Mouse (Mus musculus) right cerebral cortex, adult 2 months (tissue): ENCODE data around the gene Phactr4.

Experiments
- DNase-seq, 2 experiments: peaks; one replicate each; pipeline ENCODE4 v3.0.0; 2021 to 2022; ENCODE audit warnings: low spot score in 2 of 2

Gene Phactr4

DNA sequence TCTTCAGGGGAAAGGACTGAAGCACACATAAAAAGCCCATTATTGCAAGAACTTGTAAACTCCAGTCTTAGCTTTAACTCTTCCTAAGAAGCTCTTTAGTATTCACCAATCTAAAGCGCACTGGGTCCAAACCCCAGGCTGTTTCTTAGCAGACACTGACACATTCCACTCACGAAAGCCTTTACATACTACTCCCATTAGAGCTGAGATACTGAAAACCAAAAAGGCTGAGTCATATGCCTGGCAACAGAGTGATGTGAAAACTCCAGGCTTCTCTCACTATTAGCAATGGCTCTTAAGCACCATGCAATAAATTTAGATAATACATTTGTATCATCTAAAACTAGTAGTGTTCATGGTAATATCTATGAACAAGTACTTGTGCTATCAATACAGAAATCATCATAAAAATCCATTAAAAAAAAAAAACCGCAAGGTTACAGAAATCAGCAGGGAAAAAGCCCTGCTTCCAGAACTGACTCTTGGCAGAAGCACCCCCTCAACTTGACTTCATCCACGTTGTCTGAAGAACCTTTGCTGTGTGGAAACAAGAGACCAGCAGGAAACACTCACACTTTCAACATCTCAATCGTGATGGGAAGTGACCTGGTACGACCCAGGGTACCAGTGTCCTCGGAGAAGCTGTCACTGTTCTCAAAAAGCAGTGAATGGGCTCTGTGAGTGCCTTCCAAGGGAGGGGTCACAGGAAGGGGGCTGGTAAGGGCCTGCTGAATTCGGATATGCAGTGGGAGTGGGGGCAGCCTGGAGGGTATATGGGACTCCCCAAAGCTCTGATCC, 52.1 kb downstream of the Phactr4 start:
- no peak for DNase-seq

DNA sequence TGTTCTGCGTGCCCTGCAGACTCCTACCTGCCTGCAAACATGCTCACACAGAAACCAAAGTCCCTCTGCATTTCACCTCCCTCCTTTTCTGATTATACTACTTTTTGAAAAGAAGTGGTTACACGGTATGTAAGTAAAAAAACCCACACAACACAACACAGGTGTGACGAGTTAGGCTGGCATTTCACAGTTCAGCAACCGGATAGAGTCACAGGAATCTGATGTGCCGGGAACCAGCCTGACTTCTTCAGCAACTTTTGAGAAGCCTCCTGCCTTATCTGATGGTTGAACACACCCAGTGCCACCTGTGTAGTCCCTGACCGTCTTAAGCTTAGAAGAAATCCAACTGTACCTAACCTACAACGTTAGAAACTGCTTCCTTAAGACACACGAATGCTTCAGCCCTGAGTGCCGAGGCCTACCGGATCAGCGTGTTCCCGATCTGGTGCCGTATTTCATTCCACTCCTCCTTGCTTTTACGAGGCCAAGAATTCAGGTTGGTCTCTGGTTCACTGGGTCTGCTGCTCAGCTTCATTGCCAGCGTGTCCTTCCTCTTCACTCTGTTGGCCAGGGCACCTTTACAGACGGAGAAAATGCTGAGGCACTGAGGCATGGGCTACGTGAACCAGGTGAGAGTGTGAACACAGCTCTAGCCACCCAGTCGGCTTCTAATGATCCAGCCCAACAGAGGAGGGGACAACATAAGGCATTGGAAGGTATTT, 54.6 kb downstream of the Phactr4 start:
- DNase-seq: no peak

DNA sequence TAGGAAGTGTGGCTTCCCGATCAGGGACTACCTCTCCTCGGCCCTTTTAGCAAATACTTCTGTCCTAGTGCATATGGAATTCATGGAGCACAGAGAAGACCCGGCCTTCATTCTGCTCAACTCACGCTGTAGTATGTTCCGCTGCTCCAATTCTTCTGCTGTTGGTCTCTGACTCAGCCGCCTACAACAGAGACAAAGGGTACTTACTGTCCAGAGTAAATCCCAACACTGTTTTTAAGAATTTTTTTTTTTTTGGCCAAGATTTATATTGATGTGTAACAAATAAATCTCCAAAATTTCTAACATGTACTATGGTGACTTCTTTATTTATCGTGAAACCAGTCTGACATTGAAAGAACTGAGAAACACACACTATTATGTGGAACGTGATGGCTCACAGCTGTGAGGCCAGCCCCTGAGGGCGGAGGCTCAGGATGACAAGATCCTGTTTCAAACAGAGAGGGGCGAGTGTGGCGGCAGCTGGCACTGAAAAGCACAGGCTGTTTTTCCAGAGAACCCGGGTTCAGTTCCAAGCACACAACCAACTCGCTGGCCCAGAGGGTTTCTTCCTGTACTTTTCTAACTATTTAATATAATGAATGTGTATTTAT, 56.7 kb downstream of the Phactr4 start:
- DNase-seq: no peak

DNA sequence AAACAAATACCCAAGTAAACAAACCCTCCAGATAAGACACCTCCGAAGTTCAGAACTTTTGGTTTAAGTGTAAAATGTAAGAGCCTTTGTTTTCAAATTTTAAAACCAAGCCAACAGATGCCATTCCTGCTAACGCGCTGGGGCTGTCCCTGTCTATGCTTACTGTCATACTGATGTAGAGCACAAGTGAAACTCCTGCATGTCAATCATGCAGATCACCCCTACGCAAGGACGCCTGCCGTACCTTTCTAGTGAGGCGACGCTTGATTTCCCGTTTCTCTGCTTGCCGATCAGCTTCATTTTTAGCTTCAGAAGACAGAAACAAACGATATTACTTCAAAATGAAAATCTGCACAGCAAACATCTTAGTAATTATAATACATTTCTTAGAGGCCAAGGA, 58.8 kb downstream of the Phactr4 start:
- DNase-seq: no peak

DNA sequence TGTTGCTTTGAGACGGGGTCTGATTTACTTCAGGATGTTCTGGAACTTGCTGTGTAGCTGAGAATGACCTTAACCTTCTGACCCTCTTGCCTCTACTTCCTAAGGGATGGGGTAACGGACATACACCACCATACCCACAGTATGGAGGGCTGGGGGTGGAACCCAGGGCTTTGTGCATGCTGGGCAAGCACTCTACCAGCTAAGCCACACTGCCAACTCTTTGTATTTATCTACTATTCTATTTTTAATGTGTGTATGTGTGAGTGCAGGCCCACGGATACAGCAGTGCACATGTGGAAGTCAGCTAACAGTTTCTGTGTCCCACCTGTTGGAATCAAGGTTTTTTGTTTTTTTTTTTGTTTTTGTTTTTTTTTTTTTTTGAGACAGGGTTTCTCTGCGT, 62.8 kb downstream of the Phactr4 start:
- DNase-seq: no peak

DNA sequence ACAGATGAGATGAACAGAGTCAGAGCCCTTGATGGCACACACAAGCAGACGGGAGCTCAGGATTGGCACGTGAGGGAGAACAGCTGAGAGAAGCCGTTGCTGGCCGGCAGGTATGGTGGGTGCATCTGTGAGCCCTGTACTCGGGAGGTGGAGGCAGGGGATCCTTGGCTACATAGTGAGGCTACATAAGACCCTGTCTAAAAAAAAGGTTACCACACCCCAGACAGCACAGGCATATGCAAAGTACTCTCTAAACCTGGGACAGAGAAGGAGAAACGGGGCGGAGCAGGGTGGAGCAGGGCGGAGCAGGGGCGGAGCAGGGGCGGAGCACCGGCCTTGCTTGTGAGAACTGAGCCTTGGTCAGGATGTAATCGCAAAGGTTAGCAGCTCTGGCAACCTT, 66.1 kb downstream of the Phactr4 start:
- peak; percentile 15 to 18 for DNase-seq

DNA sequence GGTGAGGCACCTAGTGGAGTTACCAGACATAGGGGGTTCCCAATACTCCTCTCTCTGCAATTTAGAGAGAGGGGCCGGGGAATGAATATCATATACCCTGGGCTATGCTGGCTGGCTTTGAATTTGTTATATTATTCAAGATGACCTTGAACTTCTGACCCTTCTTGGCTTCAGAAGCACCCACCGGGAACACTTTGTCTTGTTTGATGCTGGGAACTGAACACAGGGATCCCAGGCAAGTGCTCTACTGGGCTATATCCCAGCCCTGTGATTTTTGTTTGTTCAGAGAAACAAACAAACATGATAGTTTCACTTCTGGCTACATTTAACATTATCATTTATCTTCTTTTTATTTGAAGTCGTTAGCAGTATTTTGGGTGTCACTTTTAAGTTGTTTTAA, 66.9 kb downstream of the Phactr4 start:
- DNase-seq: no peak

DNA sequence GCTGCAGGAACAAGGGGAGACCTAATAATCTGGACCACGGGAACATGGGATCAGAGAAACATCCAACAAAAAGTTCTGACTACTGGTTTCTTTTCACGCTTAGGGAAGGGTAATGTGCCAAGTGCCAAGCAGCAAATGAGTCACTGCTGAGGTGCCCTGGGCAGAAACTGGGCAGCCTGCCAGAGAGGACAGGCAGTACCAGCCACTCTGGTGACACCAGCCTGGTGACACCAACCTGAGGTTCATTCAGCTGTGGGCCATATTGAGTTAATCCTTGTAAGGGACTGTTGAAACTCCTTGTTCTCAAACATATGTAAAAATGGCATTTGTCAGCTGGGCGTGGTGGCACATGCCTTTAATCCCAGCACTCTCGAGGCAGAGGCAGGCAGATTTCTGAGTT, 67.7 kb downstream of the Phactr4 start:
- DNase-seq: no peak

DNA sequence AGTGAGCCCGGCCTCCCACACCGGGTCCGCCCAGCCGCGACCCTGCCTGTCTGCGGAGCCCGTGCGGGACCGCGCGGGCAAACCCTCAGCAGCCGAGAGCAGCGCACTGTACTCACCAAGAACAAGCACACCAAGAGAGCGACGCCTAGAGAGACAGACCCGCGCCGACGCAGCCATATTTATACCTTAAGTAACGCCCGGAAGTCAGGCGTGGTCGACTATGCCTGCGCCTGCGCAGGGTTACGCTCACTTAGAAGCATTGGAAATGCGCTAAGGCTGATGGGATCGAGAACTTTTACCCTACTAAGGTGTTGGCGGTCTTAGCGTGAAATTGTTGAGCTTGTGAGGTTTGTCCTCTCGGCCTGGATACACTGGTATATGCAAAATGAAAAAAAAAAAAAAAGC, 68.8 kb downstream of the Phactr4 start, which contains the start of gene Rcc1:
Gene Rcc1 (minus strand): TSS at position 125 of the 405 bp plus-strand sequence.
- peak; percentile 89 to 93 for DNase-seq

DNA sequence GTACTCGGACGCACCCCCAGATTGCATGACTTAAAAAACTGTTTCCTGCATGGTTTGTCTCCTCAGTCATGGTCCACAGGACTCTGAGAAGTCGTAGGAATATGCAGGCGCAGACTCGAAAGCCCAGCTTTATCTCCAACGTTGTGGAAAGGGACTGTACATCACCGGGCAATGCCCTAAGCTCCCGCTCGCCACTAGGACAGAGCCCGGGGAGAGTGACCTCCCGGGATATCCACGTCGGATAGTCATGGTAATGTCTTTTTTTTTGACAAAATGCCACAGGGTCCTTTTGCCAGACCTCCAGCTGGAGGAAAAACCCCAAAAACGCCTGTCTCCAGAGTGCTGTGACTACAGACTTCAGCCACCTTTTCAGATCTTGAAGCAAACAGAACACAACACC, 69.5 kb downstream of the Phactr4 start:
- DNase-seq: peak; percentile 15 to 22

DNA sequence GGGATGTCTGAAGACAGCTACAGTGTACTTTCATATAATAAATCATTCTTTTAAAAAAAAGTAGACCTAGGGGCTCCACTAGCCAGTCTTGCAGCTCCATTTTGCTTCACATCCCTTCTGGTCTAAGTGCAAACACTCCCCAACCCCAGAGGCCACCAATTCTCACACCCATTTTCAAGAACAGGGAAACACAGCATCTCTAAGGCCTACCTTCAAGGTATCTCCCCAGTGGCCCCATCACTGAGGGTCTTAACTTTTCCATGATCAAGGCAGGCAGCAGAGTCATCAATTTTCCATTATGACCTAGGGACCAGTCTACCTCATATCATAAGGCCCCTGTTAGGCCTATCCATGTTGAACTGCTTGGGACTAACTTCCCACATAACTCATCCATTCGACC, 70.9 kb downstream of the Phactr4 start:
- DNase-seq: no peak

DNA sequence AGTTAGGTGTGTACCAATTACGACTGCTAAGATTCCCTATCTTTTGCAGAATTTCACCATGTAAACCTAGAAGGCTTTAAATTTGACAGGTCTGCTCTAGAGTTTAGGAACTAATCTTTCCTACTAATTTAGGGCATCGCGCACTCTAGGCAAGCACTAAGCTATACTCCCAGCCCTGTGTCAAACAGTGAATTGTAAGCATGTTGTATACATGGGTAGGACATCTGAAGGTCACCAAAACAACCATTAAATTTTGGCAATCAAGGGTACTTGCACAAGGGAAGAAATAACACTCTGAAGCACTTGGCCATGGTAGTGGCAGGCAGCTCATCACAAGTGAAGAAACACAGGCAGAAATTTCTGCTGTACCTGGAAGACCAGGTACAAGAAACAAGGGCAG, 71.4 kb downstream of the Phactr4 start:
- no peak for DNase-seq

DNA sequence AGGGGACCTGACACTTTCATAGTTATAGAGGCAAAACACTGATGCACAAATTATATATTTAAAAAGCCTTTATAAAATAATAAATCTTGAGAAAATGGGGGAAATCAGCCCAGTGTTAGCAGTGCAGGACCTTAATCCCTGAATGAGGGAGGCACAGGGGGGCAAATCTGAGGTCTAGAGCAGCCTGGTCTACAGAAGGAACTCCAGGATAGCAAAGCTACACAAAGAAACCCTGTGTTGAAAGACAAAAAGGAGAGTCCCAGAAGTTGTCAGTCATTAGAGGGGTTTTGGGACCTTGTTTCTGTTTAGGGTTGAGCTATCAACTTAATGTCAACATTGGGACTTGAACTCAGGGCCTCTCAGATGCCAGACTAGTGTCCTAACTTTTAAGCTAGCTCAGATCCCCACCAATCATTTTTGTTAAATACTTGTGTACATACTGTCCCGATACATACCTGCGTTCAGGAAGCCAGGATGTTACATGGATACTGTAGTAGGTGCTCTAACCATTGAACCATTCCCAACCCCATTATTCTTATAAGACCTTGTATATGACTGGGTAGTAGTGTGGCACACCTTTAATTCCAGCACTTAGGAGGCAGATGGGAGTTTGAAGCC, 72.1 kb downstream of the Phactr4 start:
- no peak for DNase-seq

DNA sequence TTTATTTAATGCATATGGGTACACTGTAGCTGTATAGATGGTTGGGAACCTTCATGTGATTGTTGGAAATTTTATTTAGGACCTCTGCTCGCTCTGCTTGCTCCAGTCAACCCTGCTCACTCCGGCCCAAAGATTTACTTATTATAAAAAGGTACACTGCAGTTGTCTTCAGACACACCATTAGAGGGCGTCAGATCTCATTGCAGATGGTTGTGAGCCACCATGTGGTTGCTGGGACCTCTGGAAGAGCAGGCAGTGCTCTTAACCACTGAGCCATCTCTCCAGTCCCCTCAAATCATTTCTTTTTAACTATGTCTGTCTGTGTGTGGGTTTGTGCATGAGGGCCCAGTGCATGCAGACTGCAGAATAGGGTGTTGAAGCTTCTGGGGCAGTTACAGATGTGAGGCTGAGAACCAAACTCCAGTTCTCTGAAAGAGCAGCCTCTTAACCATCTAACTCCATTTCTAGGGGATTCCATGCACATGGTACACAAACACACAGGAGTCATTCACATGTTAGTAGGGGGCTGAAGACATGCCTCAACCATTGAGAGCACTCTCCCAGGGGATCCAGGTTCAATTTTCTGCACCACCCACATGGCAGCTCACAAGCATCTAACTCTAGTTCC, 72.7 kb downstream of the Phactr4 start:
- DNase-seq: no peak

DNA sequence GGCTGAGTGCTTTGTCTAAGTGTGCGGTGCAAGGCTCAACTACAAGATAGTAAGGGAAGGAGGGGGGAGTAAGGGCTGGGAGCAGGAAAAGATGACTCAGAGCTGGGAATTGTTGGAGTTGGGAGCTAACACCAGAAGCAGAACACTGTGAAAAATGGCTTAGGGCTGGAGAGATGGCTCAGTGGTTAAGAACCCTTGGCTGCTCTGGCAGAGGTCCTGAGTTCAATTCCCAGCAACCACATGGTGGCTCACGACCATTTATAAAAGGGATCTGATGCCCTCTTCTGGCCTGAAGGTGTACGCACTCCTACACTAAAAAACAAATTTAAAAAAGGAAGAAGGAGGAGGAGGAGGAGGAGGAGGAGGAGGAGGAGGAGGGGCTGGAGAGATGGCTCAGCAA, 75.6 kb downstream of the Phactr4 start:
- DNase-seq: no peak

DNA sequence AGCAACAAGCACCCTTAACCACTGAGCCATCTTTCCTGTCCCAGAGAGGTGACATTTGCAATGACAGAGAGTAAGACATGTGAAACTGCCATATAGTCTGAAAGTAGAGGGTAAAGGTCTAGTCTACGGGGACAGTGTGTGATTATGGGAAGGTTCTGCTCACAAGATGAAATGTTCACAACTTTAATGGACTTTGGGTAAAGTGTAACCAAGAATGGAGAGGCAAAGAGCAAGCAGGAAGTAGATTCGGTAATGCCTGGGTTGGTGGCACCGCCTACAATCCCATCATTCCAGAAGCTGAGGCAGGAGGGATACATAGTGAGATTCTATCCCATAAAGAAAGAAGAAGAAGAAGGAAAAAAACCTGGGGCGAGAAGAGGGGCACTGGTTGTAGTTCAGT, 76.0 kb downstream of the Phactr4 start:
- no peak for DNase-seq

DNA sequence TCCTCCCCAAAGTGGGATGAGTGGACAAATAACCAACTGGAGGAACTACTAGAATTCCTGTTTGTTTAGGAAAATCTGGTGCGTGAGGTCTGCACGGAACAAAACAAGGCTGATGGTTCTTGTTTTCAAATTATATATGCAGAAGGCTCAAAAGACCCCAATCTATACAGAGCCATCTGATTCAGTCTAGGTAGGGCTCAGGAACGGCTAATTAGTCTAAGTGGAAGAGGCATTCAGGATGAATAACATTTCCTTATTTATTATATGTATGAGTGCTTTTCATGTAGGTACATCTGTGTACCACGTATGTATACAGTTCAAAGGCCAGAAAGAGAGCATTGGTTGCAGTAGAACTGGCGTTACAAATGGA, 76.5 kb downstream of the Phactr4 start:
- DNase-seq: no peak

DNA sequence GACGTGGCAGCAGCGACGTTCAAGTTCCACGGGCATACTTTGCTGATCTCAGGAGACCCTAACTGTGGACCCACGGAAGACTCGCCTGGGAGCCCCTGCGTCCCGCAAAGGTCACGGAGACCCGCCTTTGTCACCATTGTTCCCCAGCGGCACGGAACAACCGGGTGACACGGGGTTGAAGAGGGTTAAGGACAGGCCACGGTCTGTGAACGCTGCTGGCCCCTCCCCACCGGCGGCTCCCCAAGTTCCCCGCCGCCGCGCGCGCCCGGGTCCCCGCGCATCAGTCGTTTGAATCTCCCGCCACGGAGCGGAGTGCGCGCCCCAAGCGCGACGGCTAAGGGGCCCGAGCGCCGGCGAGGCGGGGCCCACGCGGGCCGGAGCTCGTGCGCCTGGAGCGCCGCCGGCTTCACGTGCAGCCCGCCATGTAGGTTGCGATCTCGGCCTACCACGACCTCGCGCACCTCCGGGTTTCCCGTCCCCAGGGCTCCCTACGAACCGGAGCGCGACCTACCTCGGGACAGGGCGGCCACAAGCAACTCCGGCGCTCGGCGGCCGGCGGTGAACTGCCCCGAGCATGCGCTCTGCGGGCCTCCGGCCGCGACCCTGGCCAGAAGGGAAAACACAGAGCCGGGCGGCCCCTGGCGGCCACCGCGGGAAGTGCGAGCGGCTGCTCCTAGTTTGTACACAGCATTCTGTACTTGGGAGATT, 77.0 kb downstream of the Phactr4 start:
- peak; percentile 96 to 97 for DNase-seq

DNA sequence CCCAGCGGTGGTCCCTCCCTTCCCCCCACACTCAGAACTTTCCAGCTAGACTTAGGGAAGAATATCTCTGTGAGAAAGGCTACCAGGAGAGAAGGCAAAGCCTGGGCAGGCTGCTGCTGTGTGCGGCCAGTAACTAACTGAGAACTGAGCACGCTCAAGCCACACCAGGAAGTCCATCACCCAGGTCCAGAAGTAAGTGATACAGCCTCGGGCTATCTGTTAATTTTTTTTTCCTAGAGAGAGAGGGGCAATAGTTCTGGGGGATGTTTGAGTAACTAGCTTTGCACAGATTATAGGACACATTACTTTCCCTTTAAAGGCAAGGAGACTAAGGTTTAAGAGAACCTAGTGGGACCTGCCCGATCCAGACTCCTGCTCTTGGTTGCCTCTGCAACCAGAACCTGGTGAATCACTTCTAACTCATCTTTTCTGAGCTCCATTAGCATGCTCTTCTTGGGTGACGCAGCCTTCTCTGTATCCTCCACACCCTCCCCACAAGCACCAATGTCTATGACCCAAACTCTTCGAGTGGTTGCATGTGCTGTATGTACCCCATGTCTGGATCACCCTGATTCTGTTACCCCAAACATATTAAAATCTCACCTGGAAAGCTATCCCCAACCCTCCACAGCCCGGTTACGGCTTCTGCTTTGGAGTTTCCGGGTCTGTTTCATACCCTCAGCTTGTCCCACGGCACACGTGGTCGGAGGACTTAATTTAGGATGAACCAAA, 77.7 kb downstream of the Phactr4 start:
- DNase-seq: peak; percentile 16 to 20

DNA sequence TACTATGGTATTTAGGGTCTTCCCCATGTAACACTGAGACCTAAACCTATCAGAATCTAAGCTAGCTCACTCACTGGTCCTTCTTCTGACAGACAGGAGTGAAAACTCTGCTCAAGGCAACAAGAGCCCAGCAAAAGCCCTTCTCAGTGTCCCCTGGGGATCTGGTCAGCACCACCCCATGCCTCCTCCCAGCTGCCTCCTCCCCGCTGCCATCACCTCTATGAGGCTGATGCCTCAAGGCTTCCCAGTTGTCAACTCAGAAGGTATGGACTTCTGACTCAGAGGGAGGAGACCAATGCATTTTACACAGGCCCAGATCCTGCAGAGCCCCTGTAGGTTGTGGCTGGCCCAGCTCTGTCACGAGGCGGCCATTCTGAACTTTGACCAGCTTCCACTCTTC, 80.8 kb downstream of the Phactr4 start:
- no peak for DNase-seq

DNA sequence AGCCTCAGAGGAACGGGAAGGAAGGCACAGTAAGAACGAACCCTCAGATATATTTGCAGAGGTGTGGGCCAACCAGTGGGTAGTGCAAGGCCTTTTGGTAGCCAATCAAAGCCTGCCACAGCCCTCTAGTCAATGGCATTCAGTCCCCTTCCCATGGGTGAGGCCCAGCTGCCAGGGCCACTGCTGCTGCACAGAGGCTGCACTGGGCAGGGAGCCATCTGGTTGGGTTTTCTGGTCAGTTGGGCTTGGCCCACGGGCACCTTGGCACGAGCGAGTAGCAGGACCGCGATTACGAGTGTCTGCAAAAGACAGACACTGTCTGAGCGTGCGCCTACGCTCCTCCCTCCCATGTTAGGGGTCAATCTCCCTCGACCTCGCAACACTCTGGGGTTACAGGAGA, 83.3 kb downstream of the Phactr4 start:
- peak; percentile 10 to 18 for DNase-seq
